Mouse (Mus musculus) gastrocnemius, adult 2 months (tissue): ENCODE results near the gene 9330159F19Rik. TPM values are rescaled to one million over a fixed set of nuclear protein-coding genes. Genes with fewer than 3 reads are reported as not detected.
A peak's percentile ranks its signal among the peaks of the same experiment; 100 is the strongest.

Experiments used
- DNase-seq: peaks from one replicate; pipeline ENCODE4 v3.0.0; 2022
- H3K27ac ChIP-seq: fragments of 200-600 bp; 2 replicates; pipeline ENCODE4 v1.8.1; 2022; ENCODE audit warnings: mild to moderate bottlenecking
- H3K4me3 ChIP-seq: fragments of 200-600 bp; 2 replicates; pipeline ENCODE4 v1.8.1; 2022; ENCODE audit warnings: mild to moderate bottlenecking, moderate library complexity
- CTCF ChIP-seq: fragments of 200-600 bp; IDR thresholded peaks from 2 replicates; pipeline ENCODE4 v1.8.1; 2022; ENCODE audit warnings: antibody characterized with exemption, mild to moderate bottlenecking, moderate library complexity
- intact Hi-C: fragments of 180-260 bp; cut with DNase I; formaldehyde crosslinking; loops from one replicate; pipeline ENCODE4 v1.15.1; 2025
- total RNA-seq, 2 experiments: library from RNA; stranded (reverse); gene quantifications; 2 replicates each; pipeline ENCODE4 v1.2.3; 2021

9330159F19Rik gene
- total RNA-seq, 2 experiments from 2014 or later: 47.2 to 47.5 TPM

DNA sequence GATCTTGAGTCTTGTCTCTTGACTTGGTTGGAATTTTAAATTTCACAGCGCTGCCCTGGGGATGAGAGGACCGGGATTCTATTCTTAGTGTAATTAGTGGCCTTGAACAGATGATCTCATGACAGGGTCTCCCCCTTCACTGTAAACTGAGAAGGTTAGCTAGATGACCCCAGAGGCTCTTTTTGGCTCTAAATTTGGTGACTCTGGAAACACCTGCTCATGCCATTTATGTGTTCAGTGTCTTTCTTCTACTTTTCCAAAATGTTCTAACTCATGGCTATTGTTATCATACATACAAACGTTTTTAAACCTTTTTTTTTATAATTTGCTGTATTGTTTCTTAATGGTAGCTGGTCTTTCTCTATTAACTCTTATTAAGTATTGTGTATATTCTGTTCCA, 2.7 kb upstream of the 9330159F19Rik start:
- TF ChIP-seq CTCF: no peak
- intact Hi-C loops: no loop called here
- H3K4me3 ChIP-seq: no peak overlapping the region
- no peak for DNase-seq
- H3K27ac ChIP-seq: peak overlapping the region; percentile 98

- H3K4me3 ChIP-seq: peak overlapping the region; percentile 76
- intact Hi-C loops: loop anchor here (5.0 kb wide), 2 partner anchors 99 to 149 kb away; partner anchors contain the start of genes Echdc1 and Rnf146
- DNase-seq: no peak
Observed at GRCm38 (mm10) chr10:29213534-29214100, 2.2 kb downstream of the 9330159F19Rik start.

GRCm38 (mm10) chr10:29216957-29217356, 5.6 kb downstream of the 9330159F19Rik start:
- Histone ChIP-seq H3K27ac (peak overlapping the region; percentile 78), H3K4me3 (peak overlapping the region; percentile 54)
- intact Hi-C loops: no loop called here
- no peak for DNase-seq
- TF ChIP-seq CTCF: no peak

More at GRCm38 (mm10) chr10:29213534-29214100, 2.2 kb downstream of the 9330159F19Rik start:
- TF ChIP-seq CTCF: no peak
- H3K27ac ChIP-seq: peak overlapping the region; percentile 98

DNA sequence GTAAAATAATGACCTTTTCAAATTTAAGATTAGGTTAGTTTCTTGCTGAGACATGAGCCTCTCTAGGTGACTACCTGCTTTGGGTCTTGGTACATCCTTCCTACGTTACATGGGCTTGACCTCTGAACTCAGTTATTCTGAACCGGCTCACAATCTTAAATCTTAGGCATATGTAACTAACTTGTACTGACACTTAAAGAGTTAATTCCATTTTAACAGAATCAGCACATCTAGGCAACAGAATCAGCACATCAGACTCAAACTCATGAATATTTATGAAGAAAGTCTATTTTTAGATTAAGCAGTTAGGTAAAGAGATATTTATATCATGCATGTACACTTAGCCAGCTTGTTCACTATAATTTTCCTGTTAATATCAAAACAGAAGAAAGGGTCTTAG, 6.0 kb downstream of the 9330159F19Rik start:
- no peak for TF ChIP-seq CTCF
- intact Hi-C loops: no loop called here

DNA sequence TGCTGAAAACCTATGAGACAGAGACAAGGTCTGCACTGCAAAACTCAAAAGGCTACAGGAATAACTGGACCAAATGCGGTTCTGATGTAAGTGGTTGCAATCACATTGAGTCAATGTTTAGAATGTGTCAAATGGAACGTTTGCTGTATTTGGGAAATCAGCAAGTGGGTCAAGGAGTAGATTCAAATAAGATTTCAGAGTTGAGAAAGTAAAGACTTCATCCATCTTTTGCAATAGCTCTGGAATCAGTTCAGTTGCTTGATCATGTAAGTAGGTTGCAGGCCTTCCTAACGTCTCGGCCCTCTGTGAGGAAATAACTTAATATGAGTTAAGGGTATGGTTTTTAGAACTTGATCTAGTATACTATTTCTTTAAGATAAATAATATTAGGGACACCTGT, 13.9 kb downstream of the 9330159F19Rik start:
- no peak for DNase-seq
- no peak for TF ChIP-seq CTCF
- intact Hi-C loops: no loop called here
- no peak overlapping the region; the same call in 1 of the 2 replicates for H3K4me3 ChIP-seq
- H3K27ac ChIP-seq: peak overlapping the region; percentile 1; the same call in 1 of the 2 replicates

More for the DNA sequence above, 6.0 kb downstream of the 9330159F19Rik start:
- DNase-seq: no peak
- peak overlapping the region; percentile 78 for H3K27ac ChIP-seq
- peak overlapping the region; percentile 54 for H3K4me3 ChIP-seq

- H3K27ac ChIP-seq: no peak overlapping the region
- DNase-seq: no peak
- no peak overlapping the region for H3K4me3 ChIP-seq
- TF ChIP-seq CTCF: no peak
- intact Hi-C loops: no loop called here
Observed at GRCm38 (mm10) chr10:29231208-29231607, 19.8 kb downstream of the 9330159F19Rik start.

Other genes starting within 250 kb of the 9330159F19Rik start
- gene 2310057J18Rik, start 225.3 kb upstream of the 9330159F19Rik start, total RNA-seq: not detected
- not detected for gene Soga3, start 67.8 kb upstream of the 9330159F19Rik start, total RNA-seq
- gene Gm49353, start 12.7 kb upstream of the 9330159F19Rik start, total RNA-seq: not detected
- gene Echdc1, start 101.6 kb downstream of the 9330159F19Rik start, total RNA-seq: 10 to 100 TPM; 30.6 to 42.4 TPM
- 10 to 100 TPM; 56.5 to 60.7 TPM for gene Rnf146, start 150.8 kb downstream of the 9330159F19Rik start, total RNA-seq